Mouse (Mus musculus): Measurements from ENCODE around the gene Fggy. TPM values are rescaled to one million over a fixed set of nuclear protein-coding genes. Genes with fewer than 3 reads are reported as not detected.
A peak's percentile ranks its signal among the peaks of the same experiment; 100 is the strongest.

Gene Fggy
- polyA plus RNA-seq, 1 experiment = 10.8 TPM

- TF ChIP-seq CTCF (IDR thresholded peaks at IDR 0.05; ENCODE audit: control insufficient read depth, insufficient read depth, insufficient read length) = no peak
- no peak for TF ChIP-seq MYOD1 (IDR thresholded peaks at IDR 0.05; ENCODE audit: control insufficient read depth, insufficient read length, low read depth)
- TF ChIP-seq USF1 (IDR thresholded peaks at IDR 0.05; ENCODE audit: low read depth) = no peak
- no peak for TF ChIP-seq FOSL1 (IDR thresholded peaks at IDR 0.05; ENCODE audit: insufficient read depth, low read length, poor library complexity, severe bottlenecking)
- no peak for TF ChIP-seq MAX (IDR thresholded peaks at IDR 0.05)
- no peak for TF ChIP-seq MYOG (IDR thresholded peaks at IDR 0.05; ENCODE audit: control insufficient read depth, extremely low read depth, insufficient read length)
- no peak for TF ChIP-seq CEBPB (IDR thresholded peaks at IDR 0.05; ENCODE audit: low read depth)
- Histone ChIP-seq H3K36me3 (ENCODE audit: control insufficient read depth, insufficient read depth) (no peaks in the 10 kb centered on the region), H3K27me3 (ENCODE audit: control insufficient read depth, insufficient read depth, insufficient read length) (no peaks in the 10 kb centered on the region), H3K79me3 (ENCODE audit: low read depth) (no peaks in the 10 kb centered on the region), H3K79me2 (ENCODE audit: control insufficient read depth, insufficient read depth) (no peaks in the 10 kb centered on the region), H3K4me3 (ENCODE audit: insufficient read depth, poor library complexity, severe bottlenecking) (no peak overlapping the region), H3ac (ENCODE audit: control insufficient read depth, insufficient read length, low read depth) (no peak overlapping the region)
These were observed 292.9 kb downstream of the Fggy start for GRCm38 (mm10) chr4:95850044-95850739.

GRCm38 (mm10) chr4:95852257-95852656 is 294.9 kb downstream of the Fggy start:
- Histone ChIP-seq H3K4me3 (ENCODE audit: insufficient read depth, poor library complexity, severe bottlenecking) (no peak overlapping the region), H3K79me3 (ENCODE audit: low read depth) (no peaks in the 10 kb centered on the region), H3ac (ENCODE audit: control insufficient read depth, insufficient read length, low read depth) (no peak overlapping the region), H3K36me3 (ENCODE audit: control insufficient read depth, insufficient read depth) (no peaks in the 10 kb centered on the region), H3K27me3 (ENCODE audit: control insufficient read depth, insufficient read depth, insufficient read length) (no peaks in the 10 kb centered on the region), H3K79me2 (ENCODE audit: control insufficient read depth, insufficient read depth) (no peaks in the 10 kb centered on the region)
- no peak for TF ChIP-seq USF1 (IDR thresholded peaks at IDR 0.05; ENCODE audit: low read depth)
- no peak for TF ChIP-seq MYOD1 (IDR thresholded peaks at IDR 0.05; ENCODE audit: control insufficient read depth, insufficient read length, low read depth)
- no peak for TF ChIP-seq MAX (IDR thresholded peaks at IDR 0.05)
- TF ChIP-seq FOSL1 (IDR thresholded peaks at IDR 0.05; ENCODE audit: insufficient read depth, low read length, poor library complexity, severe bottlenecking) = no peak
- TF ChIP-seq CEBPB (IDR thresholded peaks at IDR 0.05; ENCODE audit: low read depth) = no peak
- TF ChIP-seq MYOG (IDR thresholded peaks at IDR 0.05; ENCODE audit: control insufficient read depth, extremely low read depth, insufficient read length) = no peak
- no peak for TF ChIP-seq CTCF (IDR thresholded peaks at IDR 0.05; ENCODE audit: control insufficient read depth, insufficient read depth, insufficient read length)

- Histone ChIP-seq H3K79me2 (ENCODE audit: control insufficient read depth, insufficient read depth) (no peaks in the 10 kb centered on the region), H3K79me3 (ENCODE audit: low read depth) (no peaks in the 10 kb centered on the region), H3K36me3 (ENCODE audit: control insufficient read depth, insufficient read depth) (no peaks in the 10 kb centered on the region), H3ac (ENCODE audit: control insufficient read depth, insufficient read length, low read depth) (no peak overlapping the region), H3K27me3 (ENCODE audit: control insufficient read depth, insufficient read depth, insufficient read length) (no peaks in the 10 kb centered on the region), H3K4me3 (ENCODE audit: insufficient read depth, poor library complexity, severe bottlenecking) (no peak overlapping the region)
- no peak for TF ChIP-seq MAX (IDR thresholded peaks at IDR 0.05)
- no peak for TF ChIP-seq FOSL1 (IDR thresholded peaks at IDR 0.05; ENCODE audit: insufficient read depth, low read length, poor library complexity, severe bottlenecking)
- no peak for TF ChIP-seq MYOG (IDR thresholded peaks at IDR 0.05; ENCODE audit: control insufficient read depth, extremely low read depth, insufficient read length)
- no peak for TF ChIP-seq CTCF (IDR thresholded peaks at IDR 0.05; ENCODE audit: control insufficient read depth, insufficient read depth, insufficient read length)
These were observed 298.7 kb downstream of the Fggy start for GRCm38 (mm10) chr4:95856008-95856407.

- Histone ChIP-seq H3K79me3 (ENCODE audit: low read depth) (no peaks in the 10 kb centered on the region), H3K27me3 (ENCODE audit: control insufficient read depth, insufficient read depth, insufficient read length) (no peaks in the 10 kb centered on the region), H3K4me3 (ENCODE audit: insufficient read depth, poor library complexity, severe bottlenecking) (no peak overlapping the region), H3K79me2 (ENCODE audit: control insufficient read depth, insufficient read depth) (no peaks in the 10 kb centered on the region), H3ac (ENCODE audit: control insufficient read depth, insufficient read length, low read depth) (no peak overlapping the region), H3K36me3 (ENCODE audit: control insufficient read depth, insufficient read depth) (no peaks in the 10 kb centered on the region)
- TF ChIP-seq MYOG (IDR thresholded peaks at IDR 0.05; ENCODE audit: control insufficient read depth, extremely low read depth, insufficient read length) = no peak
- TF ChIP-seq FOSL1 (IDR thresholded peaks at IDR 0.05; ENCODE audit: insufficient read depth, low read length, poor library complexity, severe bottlenecking) = no peak
- no peak for TF ChIP-seq MYOD1 (IDR thresholded peaks at IDR 0.05; ENCODE audit: control insufficient read depth, insufficient read length, low read depth)
- no peak for TF ChIP-seq USF1 (IDR thresholded peaks at IDR 0.05; ENCODE audit: low read depth)
- no peak for TF ChIP-seq MAX (IDR thresholded peaks at IDR 0.05)
- no peak for TF ChIP-seq CTCF (IDR thresholded peaks at IDR 0.05; ENCODE audit: control insufficient read depth, insufficient read depth, insufficient read length)
- TF ChIP-seq CEBPB (IDR thresholded peaks at IDR 0.05; ENCODE audit: low read depth) = no peak
These were observed 303.3 kb downstream of the Fggy start for GRCm38 (mm10) chr4:95860601-95861000.

GRCm38 (mm10) chr4:95861074-95861473 is 303.8 kb downstream of the Fggy start:
- Histone ChIP-seq H3K79me3 (ENCODE audit: low read depth) (no peaks in the 10 kb centered on the region), H3K79me2 (ENCODE audit: control insufficient read depth, insufficient read depth) (no peaks in the 10 kb centered on the region), H3K4me3 (ENCODE audit: insufficient read depth, poor library complexity, severe bottlenecking) (no peak overlapping the region), H3K27me3 (ENCODE audit: control insufficient read depth, insufficient read depth, insufficient read length) (no peaks in the 10 kb centered on the region), H3K36me3 (ENCODE audit: control insufficient read depth, insufficient read depth) (no peaks in the 10 kb centered on the region), H3ac (ENCODE audit: control insufficient read depth, insufficient read length, low read depth) (no peak overlapping the region)
- TF ChIP-seq MYOD1 (IDR thresholded peaks at IDR 0.05; ENCODE audit: control insufficient read depth, insufficient read length, low read depth) (peak; percentile 39), USF1 (IDR thresholded peaks at IDR 0.05; ENCODE audit: low read depth) (no peak)

GRCm38 (mm10) chr4:95861741-95862155 is 304.4 kb downstream of the Fggy start:
- TF ChIP-seq USF1 (IDR thresholded peaks at IDR 0.05; ENCODE audit: low read depth) = no peak
- TF ChIP-seq FOSL1 (IDR thresholded peaks at IDR 0.05; ENCODE audit: insufficient read depth, low read length, poor library complexity, severe bottlenecking) = peak; percentile 2
- TF ChIP-seq MYOG (IDR thresholded peaks at IDR 0.05; ENCODE audit: control insufficient read depth, extremely low read depth, insufficient read length) = no peak
- TF ChIP-seq MYOD1 (IDR thresholded peaks at IDR 0.05; ENCODE audit: control insufficient read depth, insufficient read length, low read depth) = no peak
- H3K79me3 ChIP-seq (ENCODE audit: low read depth) = no peaks in the 10 kb centered on the region
- no peaks in the 10 kb centered on the region for H3K36me3 ChIP-seq (ENCODE audit: control insufficient read depth, insufficient read depth)
- no peaks in the 10 kb centered on the region for H3K27me3 ChIP-seq (ENCODE audit: control insufficient read depth, insufficient read depth, insufficient read length)
- H3K79me2 ChIP-seq (ENCODE audit: control insufficient read depth, insufficient read depth) = no peaks in the 10 kb centered on the region
- no peak overlapping the region for H3K4me3 ChIP-seq (ENCODE audit: insufficient read depth, poor library complexity, severe bottlenecking)
- H3ac ChIP-seq (ENCODE audit: control insufficient read depth, insufficient read length, low read depth) = no peak overlapping the region
